Mouse (Mus musculus): ENCODE results near the gene Mfap3l. TPM values are rescaled to one million over a fixed set of nuclear protein-coding genes. Genes with fewer than 3 reads are reported as not detected.

Gene Mfap3l
- polyA plus RNA-seq (2012), result 0.42 and 0.44 TPM in 2 replicates

DNA sequence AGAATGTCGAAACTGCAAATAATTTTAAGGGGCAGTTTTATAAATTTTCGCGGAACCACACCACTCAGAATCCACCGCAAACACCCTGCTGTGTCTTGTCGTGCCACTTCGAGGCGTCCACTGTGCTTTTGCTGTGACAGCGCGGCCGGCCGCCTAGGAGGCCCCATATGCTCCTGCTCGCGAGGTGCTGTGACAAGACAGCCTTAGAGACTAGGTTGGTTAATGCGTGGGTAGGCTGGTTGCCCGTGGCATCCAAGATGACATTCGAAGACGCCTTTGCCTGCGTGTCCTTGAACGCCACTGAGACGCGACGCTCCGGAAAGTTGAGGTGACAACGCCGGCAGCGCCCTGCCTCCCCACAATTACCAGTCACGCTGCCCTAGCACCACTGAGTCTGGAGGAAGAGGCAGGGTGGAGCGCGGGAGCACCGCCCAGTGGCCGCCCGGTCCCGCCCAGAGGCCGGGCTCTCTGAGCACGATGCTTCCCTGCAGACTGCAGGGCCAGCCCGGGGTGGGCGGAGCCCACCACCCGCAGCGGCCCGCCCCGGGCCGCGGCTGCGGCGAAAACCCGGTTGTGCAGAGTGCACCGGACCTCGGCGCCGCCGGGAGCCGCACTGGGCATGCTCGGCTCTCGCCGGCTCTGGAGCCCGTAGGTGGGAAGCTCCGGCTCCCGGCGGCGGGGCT is at the start of gene Mfap3l:
TSS of gene Mfap3l (plus strand) at position 578 of the 683 bp plus-strand sequence.

Other genes with a start within 250 kb of the Mfap3l start
- gene Gm10283, start 129.6 kb upstream of the Mfap3l start, polyA plus RNA-seq (2012), result not detected in 2 replicates
- not detected in 2 replicates for gene Aadat, start 126.9 kb upstream of the Mfap3l start, polyA plus RNA-seq (2012)

All from megakaryocyte-erythroid progenitor cell, adult 5 weeks (primary cell).